Mouse (Mus musculus) midbrain, embryonic 16.5 days (tissue): ENCODE data around the gene Tnfsf13. TPM values are rescaled to one million over a fixed set of nuclear protein-coding genes. Genes with fewer than 3 reads are reported as not detected.

Experiments used
- ATAC-seq: fragments of 200-750 bp; cut with Nextera tagmentation; 2 replicates; pipeline ENCODE4 v1.8.0; 2017; ENCODE audit warnings: moderate TSS enrichment
- H3K27ac ChIP-seq: fragments of 300-500 bp; sonication (generic); 2 replicates; pipeline ENCODE4 v1.5.1; 2014; ENCODE audit warnings: mild to moderate bottlenecking, low read length, mixed read lengths
- H3K27me3 ChIP-seq: fragments of 300-500 bp; sonication (generic); 2 replicates; pipeline ENCODE4 v1.6.1; 2014; ENCODE audit warnings: low read depth, low read length, mixed read lengths; ENCODE audit not compliant: control insufficient read depth, insufficient read depth
- H3K36me3 ChIP-seq: fragments of 300-500 bp; sonication (generic); 2 replicates; pipeline ENCODE4 v1.6.1; 2014; ENCODE audit warnings: mild to moderate bottlenecking, low read length, moderate library complexity, mixed read lengths; ENCODE audit not compliant: control insufficient read depth, insufficient read depth
- H3K4me1 ChIP-seq: fragments of 300-500 bp; sonication (generic); 2 replicates; pipeline ENCODE4 v1.6.1; 2014; ENCODE audit warnings: mild to moderate bottlenecking, low read length, mixed read lengths; ENCODE audit not compliant: control insufficient read depth, insufficient read depth
- H3K4me2 ChIP-seq: fragments of 300-500 bp; sonication (generic); 2 replicates; pipeline ENCODE4 v1.6.1; 2014; ENCODE audit warnings: mild to moderate bottlenecking, low read length, mixed read lengths
- H3K4me3 ChIP-seq: fragments of 300-500 bp; sonication (generic); 2 replicates; pipeline ENCODE4 v1.5.1; 2014; ENCODE audit warnings: low read depth, mild to moderate bottlenecking, low read length, moderate library complexity, mixed read lengths
- H3K9ac ChIP-seq: fragments of 300-500 bp; sonication (generic); 2 replicates; pipeline ENCODE4 v1.6.1; 2014; ENCODE audit warnings: low read depth, low read length, mixed read lengths
- H3K9me3 ChIP-seq: fragments of 300-500 bp; sonication (generic); replicated peaks from 2 replicates; pipeline ENCODE4 v1.6.1; 2014; ENCODE audit warnings: mild to moderate bottlenecking, low read length, mixed read lengths; ENCODE audit not compliant: control insufficient read depth, poor library complexity, severe bottlenecking
- WGBS: fragments of 180-500 bp; shearing (Covaris S2); extraction: QIAGEN DNeasy Blood & Tissue Kit; methylation state at CpG from one replicate; pipeline ENCODE4 v1.1.7; 2014; 5-methylcytosine and 5-hydroxymethylcytosine counted together
- polyA plus RNA-seq: library from polyadenylated mRNA; unstranded; fragments of >200 nt; fragmentation: Nextera tagmentation; extraction: Ambion mirVana; gene quantifications from 2 replicates; pipeline ENCODE4 v1.2.1, GENCODE M21; 2015

Tnfsf13 gene
- polyA plus RNA-seq, 1 experiment from 2014 or later: 0.53 TPM

GRCm38 (mm10) chr11:69684936-69685335, 648 bp downstream of the Tnfsf13 start:
- no peaks in the 10 kb centered on the region for H3K27me3 ChIP-seq
- 0 out of 2 replicates have a peak overlapping the region, but pooled peaks have one; percentile 2 for H3K27ac ChIP-seq
- WGBS: 77% methylated on average over 6 of the region's 6 CpGs
- no peak for ATAC-seq
- no peaks in the 10 kb centered on the region for H3K36me3 ChIP-seq
- no peak overlapping the region for H3K4me2 ChIP-seq
- no peak overlapping the region for H3K4me3 ChIP-seq
- no peaks in the 10 kb centered on the region for H3K9me3 ChIP-seq
- peak overlapping the region; percentile 14; the same call in 1 of the 2 replicates for H3K9ac ChIP-seq
- peaks cover 22% of the 10 kb centered on the region for H3K4me1 ChIP-seq

GRCm38 (mm10) chr11:69684128-69684745, 1.3 kb downstream of the Tnfsf13 start:
- H3K4me1 ChIP-seq: peaks cover 27% of the 10 kb centered on the region
- 78% methylated on average over 12 of the region's 12 CpGs for WGBS
- ATAC-seq: no peak
- H3K36me3 ChIP-seq: no peaks in the 10 kb centered on the region
- H3K4me2 ChIP-seq: no peak overlapping the region
- peak overlapping the region; percentile 89; the same call in 1 of the 2 replicates for H3K27ac ChIP-seq
- H3K9me3 ChIP-seq: no peaks in the 10 kb centered on the region
- no peaks in the 10 kb centered on the region for H3K27me3 ChIP-seq
- no peak overlapping the region for H3K4me3 ChIP-seq
- H3K9ac ChIP-seq: no peak overlapping the region; the same call in 1 of the 2 replicates

- peaks cover 30% of the 10 kb centered on the region for H3K4me1 ChIP-seq
- no peak for ATAC-seq
Observed at GRCm38 (mm10) chr11:69683576-69683975, 2.0 kb downstream of the Tnfsf13 start.

GRCm38 (mm10) chr11:69682840-69683533, 2.6 kb downstream of the Tnfsf13 start:
- Histone ChIP-seq H3K27me3 (no peaks in the 10 kb centered on the region), H3K9me3 (no peaks in the 10 kb centered on the region), H3K4me1 (peaks cover 30% of the 10 kb centered on the region), H3K9ac (peak overlapping the region; percentile 70), H3K36me3 (no peaks in the 10 kb centered on the region), H3K27ac (peak overlapping the region; percentile 89), H3K4me2 (peak overlapping the region; percentile 93), H3K4me3 (peak overlapping the region; percentile 29)
- 16% methylated on average over 12 of the region's 12 CpGs for WGBS
- peak; percentile 47; the same call in 1 of the 2 replicates for ATAC-seq

More at GRCm38 (mm10) chr11:69683576-69683975, 2.0 kb downstream of the Tnfsf13 start:
- Histone ChIP-seq H3K27ac (peak overlapping the region; percentile 89), H3K4me2 (peak overlapping the region; percentile 93), H3K36me3 (no peaks in the 10 kb centered on the region), H3K9ac (peak overlapping the region; percentile 70; the same call in 1 of the 2 replicates), H3K9me3 (no peaks in the 10 kb centered on the region), H3K4me3 (peak overlapping the region; percentile 29), H3K27me3 (no peaks in the 10 kb centered on the region)
- WGBS: 83% methylated on average over 7 of the region's 7 CpGs

GRCm38 (mm10) chr11:69682209-69682839, 3.3 kb downstream of the Tnfsf13 start:
- ATAC-seq: peak; percentile 9; the same call in 1 of the 2 replicates
- H3K27me3 ChIP-seq: no peaks in the 10 kb centered on the region
- no peaks in the 10 kb centered on the region for H3K9me3 ChIP-seq
- peaks cover 30% of the 10 kb centered on the region for H3K4me1 ChIP-seq
- H3K4me3 ChIP-seq: peak overlapping the region; percentile 67
- peak overlapping the region; percentile 93 for H3K4me2 ChIP-seq
- peak overlapping the region; percentile 80 for H3K9ac ChIP-seq
- H3K36me3 ChIP-seq: no peaks in the 10 kb centered on the region
- 26% methylated on average over 24 of the region's 24 CpGs for WGBS
- peak overlapping the region; percentile 89 for H3K27ac ChIP-seq

- under 1% methylated on average over 78 of the region's 80 CpGs for WGBS
- Histone ChIP-seq H3K36me3 (peaks cover 2% of the 10 kb centered on the region), H3K9me3 (no peaks in the 10 kb centered on the region), H3K27me3 (no peaks in the 10 kb centered on the region), H3K27ac (peak within 1 kb of the TSS; percentile 89), H3K4me3 (peak within 1 kb of the TSS; percentile 67), H3K9ac (peak within 1 kb of the TSS; percentile 80), H3K4me1 (peaks cover 30% of the 10 kb centered on the region), H3K4me2 (peak within 1 kb of the TSS; percentile 93)
- peak; percentile 97 for ATAC-seq
Observed at GRCm38 (mm10) chr11:69681314-69682208, 4.0 kb downstream of the Tnfsf13 start, which contains the start of gene Senp3. Senp3 (minus strand) TSS chr11:69682084.

- H3K27ac ChIP-seq: no peak overlapping the region
- peak overlapping the region; percentile 67 for H3K4me3 ChIP-seq
- no peaks in the 10 kb centered on the region for H3K9me3 ChIP-seq
- peaks cover 15% of the 10 kb centered on the region for H3K36me3 ChIP-seq
- H3K4me2 ChIP-seq: peak overlapping the region; percentile 93
- 88% methylated on average over 26 of the region's 30 CpGs for WGBS
- no peaks in the 10 kb centered on the region for H3K27me3 ChIP-seq
- peaks cover 30% of the 10 kb centered on the region for H3K4me1 ChIP-seq
- H3K9ac ChIP-seq: no peak overlapping the region; the same call in 1 of the 2 replicates
- ATAC-seq: no peak
Observed at GRCm38 (mm10) chr11:69680136-69680855, 5.3 kb downstream of the Tnfsf13 start.

- WGBS: 100% methylated on average over 2 of the region's 2 CpGs
- Histone ChIP-seq H3K4me3 (no peak overlapping the region), H3K36me3 (peaks cover 21% of the 10 kb centered on the region), H3K9me3 (no peaks in the 10 kb centered on the region), H3K4me2 (no peak overlapping the region), H3K27me3 (no peaks in the 10 kb centered on the region), H3K9ac (no peak overlapping the region), H3K4me1 (peaks cover 30% of the 10 kb centered on the region), H3K27ac (no peak overlapping the region)
- ATAC-seq: no peak
Observed at GRCm38 (mm10) chr11:69679144-69679543, 6.4 kb downstream of the Tnfsf13 start.
